Mouse (Mus musculus): ENCODE data around the gene Snd1. TPM values are rescaled to one million over a fixed set of nuclear protein-coding genes. Genes with fewer than 3 reads are reported as not detected.

The Snd1 gene
- polyA plus RNA-seq, 1 experiment from 2014 or later: 127 TPM

GRCm38 (mm10) chr6:28629866-28630265 lies 154.9 kb downstream of the Snd1 start:
- no peaks in the 10 kb centered on the region for H3K9me3 ChIP-seq (ENCODE audit: control insufficient read depth, low read length)
- peaks cover 4% of the 10 kb centered on the region; the same call in 1 of the 2 replicates for H3K36me3 ChIP-seq (ENCODE audit: control insufficient read depth, insufficient read depth, low read length)
- WGBS: 49% methylated on average over 2 of the region's 2 CpGs
- no peaks in the 10 kb centered on the region for H3K27me3 ChIP-seq (replicated peaks; ENCODE audit: control insufficient read depth, insufficient read depth, low read length)
- H3K4me3 ChIP-seq (ENCODE audit: low read length): no peak overlapping the region
- H3K4me2 ChIP-seq (ENCODE audit: low read depth, low read length): no peak overlapping the region
- H3K27ac ChIP-seq (ENCODE audit: low read length): no peak overlapping the region
- no peak overlapping the region for H3K9ac ChIP-seq (ENCODE audit: low read depth, low read length)
- no peak for ATAC-seq
- H3K4me1 ChIP-seq (ENCODE audit: control insufficient read depth, insufficient read depth, low read length): 0 out of 2 replicates have a peak, but pooled peaks cover 2% of the 10 kb centered on the region

- Histone ChIP-seq H3K9me3 (ENCODE audit: control insufficient read depth, low read length) (no peaks in the 10 kb centered on the region), H3K27ac (ENCODE audit: low read length) (no peak overlapping the region), H3K36me3 (ENCODE audit: control insufficient read depth, insufficient read depth, low read length) (peaks cover 4% of the 10 kb centered on the region; the same call in 1 of the 2 replicates), H3K9ac (ENCODE audit: low read depth, low read length) (no peak overlapping the region), H3K4me3 (ENCODE audit: low read length) (no peak overlapping the region), H3K27me3 (replicated peaks; ENCODE audit: control insufficient read depth, insufficient read depth, low read length) (no peaks in the 10 kb centered on the region), H3K4me1 (ENCODE audit: control insufficient read depth, insufficient read depth, low read length) (peaks cover 2% of the 10 kb centered on the region; the same call in 1 of the 2 replicates), H3K4me2 (ENCODE audit: low read depth, low read length) (no peak overlapping the region)
- 73% methylated on average over 2 of the region's 2 CpGs for WGBS
- ATAC-seq: no peak
Observed at GRCm38 (mm10) chr6:28630926-28631325, 156.0 kb downstream of the Snd1 start.

- Histone ChIP-seq H3K27me3 (replicated peaks; ENCODE audit: control insufficient read depth, insufficient read depth, low read length) (no peaks in the 10 kb centered on the region), H3K4me2 (ENCODE audit: low read depth, low read length) (no peak overlapping the region), H3K9me3 (ENCODE audit: control insufficient read depth, low read length) (no peaks in the 10 kb centered on the region), H3K4me3 (ENCODE audit: low read length) (no peak overlapping the region), H3K27ac (ENCODE audit: low read length) (no peak overlapping the region), H3K36me3 (ENCODE audit: control insufficient read depth, insufficient read depth, low read length) (no peaks in the 10 kb centered on the region), H3K9ac (ENCODE audit: low read depth, low read length) (no peak overlapping the region), H3K4me1 (ENCODE audit: control insufficient read depth, insufficient read depth, low read length) (peaks cover 2% of the 10 kb centered on the region; the same call in 1 of the 2 replicates)
- 45% methylated on average over 2 of the region's 2 CpGs for WGBS
- ATAC-seq: no peak
Observed at GRCm38 (mm10) chr6:28633120-28633519, 158.2 kb downstream of the Snd1 start.

GRCm38 (mm10) chr6:28633656-28634055 lies 158.7 kb downstream of the Snd1 start:
- Histone ChIP-seq H3K4me1 (ENCODE audit: control insufficient read depth, insufficient read depth, low read length) (peaks cover 2% of the 10 kb centered on the region; the same call in 1 of the 2 replicates), H3K27me3 (replicated peaks; ENCODE audit: control insufficient read depth, insufficient read depth, low read length) (no peaks in the 10 kb centered on the region), H3K9ac (ENCODE audit: low read depth, low read length) (no peak overlapping the region), H3K4me3 (ENCODE audit: low read length) (no peak overlapping the region), H3K9me3 (ENCODE audit: control insufficient read depth, low read length) (no peaks in the 10 kb centered on the region), H3K27ac (ENCODE audit: low read length) (no peak overlapping the region), H3K36me3 (ENCODE audit: control insufficient read depth, insufficient read depth, low read length) (no peaks in the 10 kb centered on the region), H3K4me2 (ENCODE audit: low read depth, low read length) (no peak overlapping the region)
- 37% methylated on average over 3 of the region's 3 CpGs for WGBS
- ATAC-seq: no peak

GRCm38 (mm10) chr6:28635092-28635491 lies 160.2 kb downstream of the Snd1 start:
- no peaks in the 10 kb centered on the region for H3K27me3 ChIP-seq (replicated peaks; ENCODE audit: control insufficient read depth, insufficient read depth, low read length)
- H3K4me1 ChIP-seq (ENCODE audit: control insufficient read depth, insufficient read depth, low read length): peaks cover 2% of the 10 kb centered on the region; the same call in 1 of the 2 replicates
- H3K4me2 ChIP-seq (ENCODE audit: low read depth, low read length): no peak overlapping the region
- no peaks in the 10 kb centered on the region for H3K36me3 ChIP-seq (ENCODE audit: control insufficient read depth, insufficient read depth, low read length)
- H3K9me3 ChIP-seq (ENCODE audit: control insufficient read depth, low read length): no peaks in the 10 kb centered on the region
- no peak overlapping the region for H3K4me3 ChIP-seq (ENCODE audit: low read length)
- H3K9ac ChIP-seq (ENCODE audit: low read depth, low read length): no peak overlapping the region
- ATAC-seq: no peak
- H3K27ac ChIP-seq (ENCODE audit: low read length): no peak overlapping the region
- WGBS: 32% methylated on average over 1 of the region's 1 CpGs

GRCm38 (mm10) chr6:28635531-28636348 lies 160.8 kb downstream of the Snd1 start:
- no peaks in the 10 kb centered on the region for H3K36me3 ChIP-seq (ENCODE audit: control insufficient read depth, insufficient read depth, low read length)
- H3K4me2 ChIP-seq (ENCODE audit: low read depth, low read length): no peak overlapping the region
- H3K27ac ChIP-seq (ENCODE audit: low read length): no peak overlapping the region
- ATAC-seq: no peak
- no peaks in the 10 kb centered on the region for H3K27me3 ChIP-seq (replicated peaks; ENCODE audit: control insufficient read depth, insufficient read depth, low read length)
- no peak overlapping the region for H3K9ac ChIP-seq (ENCODE audit: low read depth, low read length)
- peaks cover 2% of the 10 kb centered on the region; the same call in 1 of the 2 replicates for H3K4me1 ChIP-seq (ENCODE audit: control insufficient read depth, insufficient read depth, low read length)
- 77% methylated on average over 6 of the region's 6 CpGs for WGBS
- H3K9me3 ChIP-seq (ENCODE audit: control insufficient read depth, low read length): no peaks in the 10 kb centered on the region
- H3K4me3 ChIP-seq (ENCODE audit: low read length): no peak overlapping the region

- no peak overlapping the region for H3K9ac ChIP-seq (ENCODE audit: low read depth, low read length)
- no peaks in the 10 kb centered on the region; the same call in 1 of the 2 replicates for H3K4me1 ChIP-seq (ENCODE audit: control insufficient read depth, insufficient read depth, low read length)
- no peaks in the 10 kb centered on the region for H3K27me3 ChIP-seq (replicated peaks; ENCODE audit: control insufficient read depth, insufficient read depth, low read length)
- ATAC-seq: no peak
- no peaks in the 10 kb centered on the region for H3K36me3 ChIP-seq (ENCODE audit: control insufficient read depth, insufficient read depth, low read length)
- H3K4me2 ChIP-seq (ENCODE audit: low read depth, low read length): no peak overlapping the region
- WGBS: 81% methylated on average over 5 of the region's 5 CpGs
- H3K9me3 ChIP-seq (ENCODE audit: control insufficient read depth, low read length): no peaks in the 10 kb centered on the region
- no peak overlapping the region for H3K27ac ChIP-seq (ENCODE audit: low read length)
- no peak overlapping the region for H3K4me3 ChIP-seq (ENCODE audit: low read length)
Observed at GRCm38 (mm10) chr6:28640088-28640487, 165.1 kb downstream of the Snd1 start.

- no peak for ATAC-seq
- no peak overlapping the region for H3K4me3 ChIP-seq (ENCODE audit: low read length)
- WGBS: 68% methylated on average over 2 of the region's 2 CpGs
- H3K4me2 ChIP-seq (ENCODE audit: low read depth, low read length): no peak overlapping the region
- H3K36me3 ChIP-seq (ENCODE audit: control insufficient read depth, insufficient read depth, low read length): no peaks in the 10 kb centered on the region
- no peaks in the 10 kb centered on the region for H3K27me3 ChIP-seq (replicated peaks; ENCODE audit: control insufficient read depth, insufficient read depth, low read length)
- no peaks in the 10 kb centered on the region for H3K4me1 ChIP-seq (ENCODE audit: control insufficient read depth, insufficient read depth, low read length)
- H3K9me3 ChIP-seq (ENCODE audit: control insufficient read depth, low read length): no peaks in the 10 kb centered on the region
- no peak overlapping the region for H3K27ac ChIP-seq (ENCODE audit: low read length)
- H3K9ac ChIP-seq (ENCODE audit: low read depth, low read length): no peak overlapping the region
Observed at GRCm38 (mm10) chr6:28642909-28643308, 168.0 kb downstream of the Snd1 start.

GRCm38 (mm10) chr6:28645231-28645630 lies 170.3 kb downstream of the Snd1 start:
- H3K4me3 ChIP-seq (ENCODE audit: low read length): no peak overlapping the region
- H3K27ac ChIP-seq (ENCODE audit: low read length): no peak overlapping the region
- H3K36me3 ChIP-seq (ENCODE audit: control insufficient read depth, insufficient read depth, low read length): no peaks in the 10 kb centered on the region
- no peak for ATAC-seq
- no peaks in the 10 kb centered on the region for H3K9me3 ChIP-seq (ENCODE audit: control insufficient read depth, low read length)
- H3K9ac ChIP-seq (ENCODE audit: low read depth, low read length): no peak overlapping the region
- H3K4me1 ChIP-seq (ENCODE audit: control insufficient read depth, insufficient read depth, low read length): no peaks in the 10 kb centered on the region
- H3K4me2 ChIP-seq (ENCODE audit: low read depth, low read length): no peak overlapping the region
- H3K27me3 ChIP-seq (replicated peaks; ENCODE audit: control insufficient read depth, insufficient read depth, low read length): no peaks in the 10 kb centered on the region
